Mouse (Mus musculus) liver, embryonic 14.5 days (tissue): ENCODE results near the gene Myoz1. TPM values are rescaled to one million over a fixed set of nuclear protein-coding genes. Genes with fewer than 3 reads are reported as not detected.

Experiments
- ATAC-seq: fragments of 200-750 bp; cut with Nextera tagmentation; 2 replicates; pipeline ENCODE4 v1.8.0; 2017; ENCODE audit warnings: moderate number of reproducible peaks, mild to moderate bottlenecking, moderate library complexity; ENCODE audit not compliant: insufficient read depth
- DNase-seq, 3 experiments: peaks; one replicate each; pipeline ENCODE4 v3.0.0-alpha.2; 2012 to 2013; ENCODE audit warnings: low read depth in 3 of 3, low spot score in 3 of 3
- H3K27ac ChIP-seq: fragments of 300-500 bp; sonication (generic); 2 replicates; pipeline ENCODE4 v1.5.1; 2014; ENCODE audit warnings: moderate library complexity, mild to moderate bottlenecking, control low read depth, inconsistent platforms
- H3K27me3 ChIP-seq: fragments of 300-500 bp; sonication (generic); 2 replicates; pipeline ENCODE4 v1.6.1; 2014; ENCODE audit warnings: mild to moderate bottlenecking, low read length, moderate library complexity; ENCODE audit not compliant: control insufficient read depth, insufficient read depth
- H3K36me3 ChIP-seq: fragments of 300-500 bp; sonication (generic); replicated peaks from 2 replicates; pipeline ENCODE4 v1.6.1; 2014; ENCODE audit warnings: low read depth; ENCODE audit not compliant: control insufficient read depth, insufficient read depth
- H3K4me1 ChIP-seq, 2 experiments: fragments of 200-500 bp in 1 of 2; fragments of 300-500 bp in 1 of 2; sonication (generic) in 1 of 2; replicated peaks; 2 replicates each; pipeline ENCODE4 v1.6.1; 2012 to 2014; ENCODE audit warnings: antibody characterized with exemption in 1 of 2, inconsistent platforms in 1 of 2, low read length in 1 of 2; ENCODE audit not compliant: control insufficient read depth in 2 of 2, insufficient read depth in 2 of 2
- H3K4me2 ChIP-seq: fragments of 300-500 bp; sonication (generic); 2 replicates; pipeline ENCODE4 v1.6.1; 2014; ENCODE audit warnings: low read depth, mild to moderate bottlenecking, control low read depth, moderate library complexity
- H3K4me3 ChIP-seq, 2 experiments: fragments of 200-500 bp in 1 of 2; fragments of 300-500 bp in 1 of 2; sonication (generic) in 1 of 2; 2 replicates each; pipeline ENCODE4 v1.5.1; 2012 to 2014; ENCODE audit warnings: low read depth in 2 of 2, low read length in 2 of 2, mild to moderate bottlenecking in 2 of 2, control low read depth in 1 of 2, inconsistent platforms in 1 of 2, moderate library complexity in 1 of 2; ENCODE audit not compliant: insufficient read depth in 1 of 2
- H3K9ac ChIP-seq: fragments of 300-500 bp; sonication (generic); replicated peaks from 2 replicates; pipeline ENCODE4 v1.6.1; 2014; ENCODE audit warnings: mild to moderate bottlenecking, control low read depth, moderate library complexity
- H3K9me3 ChIP-seq: fragments of 300-500 bp; sonication (generic); 2 replicates; pipeline ENCODE4 v1.6.1; 2016; ENCODE audit warnings: low read length, mixed read lengths; ENCODE audit not compliant: control insufficient read depth
- CTCF ChIP-seq: IDR thresholded peaks from 2 replicates; pipeline ENCODE4 v1.5.1; 2016; ENCODE audit warnings: antibody characterized with exemption, low read depth, control low read depth
- EP300 ChIP-seq: IDR thresholded peaks from 2 replicates; pipeline ENCODE4 v1.6.1; 2016; ENCODE audit warnings: antibody characterized with exemption, low read depth
- WGBS: fragments of 180-500 bp; shearing (Covaris S2); extraction: QIAGEN DNeasy Blood & Tissue Kit; methylation state at CpG from one replicate; pipeline ENCODE4 v1.1.7; 2014; ENCODE audit not compliant: insufficient replicate concordance; 5-methylcytosine and 5-hydroxymethylcytosine counted together
- microRNA-seq: library from miRNA; unstranded; fragments of <30 nt; microRNA quantifications from one replicate; pipeline ENCODE4, GENCODE M21; 2016
- polyA plus RNA-seq, 2 experiments: library from polyadenylated mRNA; depleted of rRNA in 1 of 2; stranded (reverse) in 1 of 2; unstranded in 1 of 2; fragments of >200 nt; fragmentation: Nextera tagmentation in 1 of 2; extraction: Ambion mirVana in 1 of 2; gene quantifications; 2 replicates each; pipeline versions ENCODE4 v1.2.1 to v1.2.3; 2012 to 2014

Myoz1 gene
- polyA plus RNA-seq, 2 experiments: 0.10 TPM; not detected in 1

- 52% methylated on average over 2 of the region's 2 CpGs for WGBS
- Histone ChIP-seq H3K36me3 (no peaks in the 10 kb centered on the region), H3K9ac (no peak overlapping the region), H3K27ac (peak overlapping the region; percentile 54), H3K27me3 (no peaks in the 10 kb centered on the region), H3K4me1 (peaks cover 16 to 25% of the 10 kb centered on the region in 2 experiments), H3K4me2 (no peak overlapping the region), H3K4me3 (no peak overlapping the region), H3K9me3 (no peaks in the 10 kb centered on the region)
- no peak for DNase-seq
- TF ChIP-seq EP300: no peak
- TF ChIP-seq CTCF: peak; percentile 47
- peak; percentile 75 for ATAC-seq
These were observed 56.1 kb downstream of the Myoz1 start for GRCm38 (mm10) chr14:20600203-20600602.

- ATAC-seq: peak; percentile 98
- Histone ChIP-seq H3K4me1 (peaks cover 19 to 30% of the 10 kb centered on the region in 2 experiments), H3K9ac (no peak overlapping the region; the same call in 1 of the 2 replicates), H3K27me3 (no peaks in the 10 kb centered on the region), H3K4me3 (no peak overlapping the region), H3K36me3 (no peaks in the 10 kb centered on the region), H3K9me3 (no peaks in the 10 kb centered on the region), H3K27ac (peak overlapping the region; percentile 72), H3K4me2 (peak overlapping the region; percentile 54)
- peak; percentile 69 to 75 (median 73) for DNase-seq
- TF ChIP-seq CTCF (no peak), EP300 (peak; percentile 89)
- 5% methylated on average over 2 of the region's 2 CpGs for WGBS
These were observed 56.8 kb downstream of the Myoz1 start for GRCm38 (mm10) chr14:20599542-20599941.

Small RNA genes within 50 kb of the gene (microRNA-seq; reads per million reads assigned to microRNA genes)
- gene Mir6946: 2.1 reads per million

Other genes starting within 250 kb of the Myoz1 start
- 0.01 and 0.03 TPM in 2 replicates for gene Cfap70, start 204.3 kb downstream of the Myoz1 start, polyA plus RNA-seq (2012; rRNA removed)
- gene Cfap70, start 204.3 kb downstream of the Myoz1 start, polyA plus RNA-seq (2014; fragmentation: Nextera tagmentation; extraction: Ambion mirVana): 0.08 and 0.28 TPM in 2 replicates
- 28.7 and 36.6 TPM in 2 replicates for gene Anxa7, start 176.4 kb downstream of the Myoz1 start, polyA plus RNA-seq (2012; rRNA removed)
- 41.6 and 43.6 TPM in 2 replicates for gene Anxa7, start 176.4 kb downstream of the Myoz1 start, polyA plus RNA-seq (2014; fragmentation: Nextera tagmentation; extraction: Ambion mirVana)
- 1.1 and 1.6 TPM in 2 replicates for gene Mss51, start 159.6 kb downstream of the Myoz1 start, polyA plus RNA-seq (2012; rRNA removed)
- 0.29 and 0.67 TPM in 2 replicates for gene Mss51, start 159.6 kb downstream of the Myoz1 start, polyA plus RNA-seq (2014; fragmentation: Nextera tagmentation; extraction: Ambion mirVana)
- gene Ppp3cb, start 110.0 kb downstream of the Myoz1 start, polyA plus RNA-seq (2012; rRNA removed): 18.0 and 22.7 TPM in 2 replicates
- 21.6 and 24.8 TPM in 2 replicates for gene Ppp3cb, start 110.0 kb downstream of the Myoz1 start, polyA plus RNA-seq (2014; fragmentation: Nextera tagmentation; extraction: Ambion mirVana)
- 1.2 and 1.3 TPM in 2 replicates for gene Usp54, start 15.5 kb downstream of the Myoz1 start, polyA plus RNA-seq (2012; rRNA removed)
- 1.1 and 1.2 TPM in 2 replicates for gene Usp54, start 15.5 kb downstream of the Myoz1 start, polyA plus RNA-seq (2014; fragmentation: Nextera tagmentation; extraction: Ambion mirVana)
- gene Synpo2l, start 11.8 kb upstream of the Myoz1 start, polyA plus RNA-seq (2012; rRNA removed): 0.02 TPM in 2 replicates
- gene Synpo2l, start 11.8 kb upstream of the Myoz1 start, polyA plus RNA-seq (2014; fragmentation: Nextera tagmentation; extraction: Ambion mirVana): 0.09 TPM in 1 of 2 replicates, not detected in the other
- gene Sec24c, start 17.8 kb upstream of the Myoz1 start, polyA plus RNA-seq (2012; rRNA removed): 36.4 and 37.1 TPM in 2 replicates
- gene Sec24c, start 17.8 kb upstream of the Myoz1 start, polyA plus RNA-seq (2014; fragmentation: Nextera tagmentation; extraction: Ambion mirVana): 28.4 and 33.8 TPM in 2 replicates
- 2.8 and 3.3 TPM in 2 replicates for gene Fut11, start 38.4 kb upstream of the Myoz1 start, polyA plus RNA-seq (2012; rRNA removed)
- 4.3 and 5.7 TPM in 2 replicates for gene Fut11, start 38.4 kb upstream of the Myoz1 start, polyA plus RNA-seq (2014; fragmentation: Nextera tagmentation; extraction: Ambion mirVana)
- 49.6 and 58.8 TPM in 2 replicates for gene Chchd1, start 46.5 kb upstream of the Myoz1 start, polyA plus RNA-seq (2012; rRNA removed)
- gene Chchd1, start 46.5 kb upstream of the Myoz1 start, polyA plus RNA-seq (2014; fragmentation: Nextera tagmentation; extraction: Ambion mirVana): 127 and 138 TPM in 2 replicates
- gene Zswim8, start 51.0 kb upstream of the Myoz1 start, polyA plus RNA-seq (2012; rRNA removed): 16.8 and 20.8 TPM in 2 replicates
- 3.1 and 4.0 TPM in 2 replicates for gene Zswim8, start 51.0 kb upstream of the Myoz1 start, polyA plus RNA-seq (2014; fragmentation: Nextera tagmentation; extraction: Ambion mirVana)
- 22.8 and 22.9 TPM in 2 replicates for gene Ndst2, start 78.0 kb upstream of the Myoz1 start, polyA plus RNA-seq (2012; rRNA removed)
- 13.2 and 15.9 TPM in 2 replicates for gene Ndst2, start 78.0 kb upstream of the Myoz1 start, polyA plus RNA-seq (2014; fragmentation: Nextera tagmentation; extraction: Ambion mirVana)
- gene Camk2g, start 137.5 kb upstream of the Myoz1 start, polyA plus RNA-seq (2012; rRNA removed): 4.5 and 5.4 TPM in 2 replicates
- 3.9 and 7.2 TPM in 2 replicates for gene Camk2g, start 137.5 kb upstream of the Myoz1 start, polyA plus RNA-seq (2014; fragmentation: Nextera tagmentation; extraction: Ambion mirVana)
- gene Plau, start 180.1 kb upstream of the Myoz1 start, polyA plus RNA-seq (2012; rRNA removed): 0.74 and 1.3 TPM in 2 replicates
- 0.43 and 0.57 TPM in 2 replicates for gene Plau, start 180.1 kb upstream of the Myoz1 start, polyA plus RNA-seq (2014; fragmentation: Nextera tagmentation; extraction: Ambion mirVana)